11 mouse cellular contexts compared by ENCODE assay signal in genomic region chr13:97857860-97858259, GRCm38 (mm10).
A peak's percentile ranks its signal among the peaks of the same experiment; 100 is the strongest.
DNase-seq lines count a peak whose midpoint lies in the region; ATAC-seq and TF ChIP-seq lines count a peak whose summit lies in the region.
"Had no signal": no experiment of that assay in that cellular context is flagged by ENCODE, and none has a peak within 500 bp of the region (broad histone marks: within the 10 kb centered on the region; RNA-seq: fewer than 3 reads in every experiment).

No protein-coding gene starts in this region.

- peak overlapping the region; percentile 18; the same call in 1 of the 2 replicates for H3K27ac ChIP-seq in liver, postnatal 0 days (ENCODE audit: low read depth)
- H3K27ac ChIP-seq in midbrain, embryonic 15.5 days: no peak overlapping the region
- no peak overlapping the region for H3K27ac ChIP-seq in forebrain, embryonic 11.5 days (ENCODE audit: low read depth, low read length)
- H3K27ac ChIP-seq: hindbrain, embryonic 15.5 days had no signal

- no peak for TF ChIP-seq EP300 in liver, postnatal 0 days (IDR thresholded peaks at IDR 0.05; ENCODE audit: low read depth)

- H3K4me2 ChIP-seq in liver, postnatal 0 days (ENCODE audit: low read depth, low read length): no peak overlapping the region
- H3K4me2 ChIP-seq in midbrain, embryonic 15.5 days: no peak overlapping the region
- no peak overlapping the region for H3K4me2 ChIP-seq in forebrain, embryonic 11.5 days (ENCODE audit: low read depth, low read length, severe bottlenecking)
- H3K4me2 ChIP-seq: hindbrain, embryonic 15.5 days had no signal

- H3K4me3 ChIP-seq in liver, postnatal 0 days (ENCODE audit: low read depth, low read length): no peak overlapping the region
- no peak overlapping the region for H3K4me3 ChIP-seq in midbrain, embryonic 15.5 days
- no peak overlapping the region for H3K4me3 ChIP-seq in forebrain, embryonic 11.5 days (ENCODE audit: low read depth, low read length)
- H3K4me3 ChIP-seq: hindbrain, embryonic 15.5 days had no signal

- TF ChIP-seq CTCF in liver, postnatal 0 days (IDR thresholded peaks at IDR 0.05; ENCODE audit: low read depth): no peak

- no peaks in the 10 kb centered on the region for H3K27me3 ChIP-seq in liver, postnatal 0 days (ENCODE audit: insufficient read depth, low read length)
- H3K27me3 ChIP-seq in midbrain, embryonic 15.5 days (replicated peaks): no peaks in the 10 kb centered on the region
- H3K27me3 ChIP-seq in forebrain, embryonic 11.5 days (ENCODE audit: control insufficient read depth, insufficient read depth, low read length): no peaks in the 10 kb centered on the region
- H3K27me3 ChIP-seq: hindbrain, embryonic 15.5 days had no signal

- ATAC-seq in common myeloid progenitor, adult 5-6 weeks (replicated peaks; ENCODE audit: low read depth, poor library complexity, severe bottlenecking): peak; percentile 96
- peak; percentile 50 for ATAC-seq in liver, postnatal 0 days
- ATAC-seq in midbrain, embryonic 15.5 days (replicated peaks): no peak
- no peak for ATAC-seq in forebrain, embryonic 11.5 days (replicated peaks; ENCODE audit: low FRiP score)

- peak; percentile 27 for DNase-seq in thymus, postnatal 14 days
- no peak for DNase-seq in thymus, postnatal 4 days
- DNase-seq in liver, postnatal 0 days: peak; percentile 17
- peak; percentile 11 for DNase-seq in thymus, postnatal 25 days
- DNase-seq in cerebellum, adult 9-11 months: no peak
- DNase-seq in forebrain, embryonic 11.5 days (ENCODE audit: low spot score): no peak
- DNase-seq: kidney, postnatal 14 days; lung, postnatal 36 days had no signal

- H3K9me3 ChIP-seq in liver, postnatal 0 days (ENCODE audit: low read length): no peaks in the 10 kb centered on the region
- H3K9me3 ChIP-seq in midbrain, embryonic 15.5 days: no peaks in the 10 kb centered on the region
- H3K9me3 ChIP-seq in forebrain, embryonic 11.5 days (ENCODE audit: control insufficient read depth, low read length): no peaks in the 10 kb centered on the region
- H3K9me3 ChIP-seq: hindbrain, embryonic 15.5 days had no signal

- no peak overlapping the region for H3K9ac ChIP-seq in liver, postnatal 0 days (replicated peaks)
- H3K9ac ChIP-seq in midbrain, embryonic 15.5 days: no peak overlapping the region
- H3K9ac ChIP-seq in forebrain, embryonic 11.5 days (ENCODE audit: low read length): no peak overlapping the region
- H3K9ac ChIP-seq: hindbrain, embryonic 15.5 days had no signal

- H3K36me3 ChIP-seq in liver, postnatal 0 days (replicated peaks; ENCODE audit: insufficient read depth, low read length): no peaks in the 10 kb centered on the region
- H3K36me3 ChIP-seq in midbrain, embryonic 15.5 days (replicated peaks): no peaks in the 10 kb centered on the region
- H3K36me3 ChIP-seq in forebrain, embryonic 11.5 days (ENCODE audit: control insufficient read depth, insufficient read depth, low read length): no peaks in the 10 kb centered on the region
- H3K36me3 ChIP-seq: hindbrain, embryonic 15.5 days had no signal

- 26% methylated on average over 6 of the region's 6 CpGs for WGBS in liver, postnatal 0 days (ENCODE audit: insufficient replicate concordance)
- 90% methylated on average over 6 of the region's 6 CpGs for WGBS in midbrain, embryonic 15.5 days
- WGBS in forebrain, embryonic 11.5 days: 85% methylated on average over 6 of the region's 6 CpGs

- H3K4me1 ChIP-seq in liver, postnatal 0 days (ENCODE audit: insufficient read depth): peaks cover 7% of the 10 kb centered on the region; the same call in 1 of the 2 replicates
- H3K4me1 ChIP-seq in midbrain, embryonic 15.5 days: no peaks in the 10 kb centered on the region
- H3K4me1 ChIP-seq in forebrain, embryonic 11.5 days (replicated peaks; ENCODE audit: control insufficient read depth, insufficient read depth, low read length): no peaks in the 10 kb centered on the region
- H3K4me1 ChIP-seq: hindbrain, embryonic 15.5 days had no signal

Comparison
In these comparisons a context has a peak if more than half of its experiments do, and no peak if none do; other contexts are left out.
1. DNase-seq: peak in thymus, postnatal 14 days (single experiment), liver, postnatal 0 days (single experiment) and thymus, postnatal 25 days (single experiment); none in thymus, postnatal 4 days (single experiment), cerebellum, adult 9-11 months (single experiment) and forebrain, embryonic 11.5 days (single experiment).
2. ATAC-seq: peak in common myeloid progenitor, adult 5-6 weeks (single experiment) and liver, postnatal 0 days (single experiment); none in midbrain, embryonic 15.5 days (single experiment) and forebrain, embryonic 11.5 days (single experiment).